Mouse (Mus musculus): ENCODE measurements around the gene Ttll12.

The Ttll12 gene

DNA sequence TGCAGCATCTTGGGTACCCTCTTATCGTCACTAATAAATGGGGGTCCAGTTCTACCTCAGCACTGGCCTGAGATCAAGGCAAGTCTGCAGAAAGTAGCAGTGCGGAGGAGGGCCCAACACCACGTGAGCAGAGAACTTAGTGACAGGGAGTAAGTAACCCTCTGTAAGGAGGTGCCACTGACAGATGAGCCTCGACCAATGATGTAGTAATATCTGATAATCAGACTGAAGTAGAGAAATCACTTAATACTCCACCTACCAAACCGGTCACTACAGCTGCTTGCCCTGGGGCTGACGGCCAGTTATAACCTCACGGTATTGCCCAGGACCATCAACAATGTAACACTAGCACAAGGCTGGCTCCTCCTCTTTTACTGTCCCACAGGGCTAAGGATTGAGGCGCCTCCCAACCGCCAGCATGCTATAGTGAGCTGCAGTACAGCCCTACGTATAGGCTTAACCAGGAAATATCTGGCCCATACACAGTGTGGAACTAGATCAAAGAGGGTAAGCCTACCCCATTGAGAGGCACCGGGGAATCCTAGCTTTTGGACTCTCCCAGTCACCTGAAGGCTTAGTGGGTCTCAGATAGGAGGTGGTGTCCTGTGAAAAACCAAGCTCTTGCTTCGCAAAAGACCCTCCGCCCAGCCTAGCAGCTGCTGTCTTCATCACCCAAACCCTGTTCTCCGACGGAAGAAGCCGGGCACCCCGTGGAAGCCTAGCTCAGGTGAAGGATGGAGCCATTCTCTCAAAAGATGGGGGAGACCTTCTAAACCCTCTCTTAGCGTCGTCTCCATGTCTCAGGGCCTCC lies 1.1 kb downstream of the Ttll12 start:
- DNase-seq (ENCODE audit: low spot score in 2 of 2) = peak; percentile 60 to 72

GRCm38 (mm10) chr15:83593189-83593585 lies 1.8 kb downstream of the Ttll12 start:
- DNase-seq (ENCODE audit: low spot score in 2 of 2) = no peak

GRCm38 (mm10) chr15:83592260-83593188 lies 2.4 kb downstream of the Ttll12 start:
- peak; percentile 65 to 77 for DNase-seq (ENCODE audit: low spot score in 2 of 2)

DNA sequence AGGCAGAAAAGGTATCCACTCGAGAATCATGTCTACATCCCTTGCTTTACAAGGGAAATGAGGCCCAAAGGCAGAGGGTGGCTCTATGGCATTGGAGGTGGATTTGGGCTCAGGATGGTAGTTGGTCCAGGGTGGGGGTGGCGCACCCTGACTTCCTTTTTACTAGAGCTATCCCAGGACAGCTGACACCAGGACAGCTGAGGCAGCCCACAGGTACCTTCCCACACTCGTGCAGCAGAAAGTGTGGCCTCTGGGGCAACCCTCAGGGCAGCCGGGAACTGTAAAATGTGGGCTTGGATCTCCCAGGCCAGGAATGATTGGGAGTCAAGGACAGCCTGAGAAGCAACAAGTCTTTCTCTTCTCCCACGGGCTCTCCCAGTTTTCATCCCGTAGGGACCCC lies 3.2 kb downstream of the Ttll12 start:
- DNase-seq (ENCODE audit: low spot score in 2 of 2) = no peak

GRCm38 (mm10) chr15:83590841-83591240 lies 4.1 kb downstream of the Ttll12 start:
- no peak for DNase-seq (ENCODE audit: low spot score in 2 of 2)

GRCm38 (mm10) chr15:83584741-83585220 lies 10.2 kb downstream of the Ttll12 start:
- DNase-seq (ENCODE audit: low spot score in 2 of 2) = no peak

- DNase-seq (ENCODE audit: low spot score in 2 of 2) = peak; percentile 68 to 82
Observed at GRCm38 (mm10) chr15:83583419-83584156, 11.4 kb downstream of the Ttll12 start.

DNA sequence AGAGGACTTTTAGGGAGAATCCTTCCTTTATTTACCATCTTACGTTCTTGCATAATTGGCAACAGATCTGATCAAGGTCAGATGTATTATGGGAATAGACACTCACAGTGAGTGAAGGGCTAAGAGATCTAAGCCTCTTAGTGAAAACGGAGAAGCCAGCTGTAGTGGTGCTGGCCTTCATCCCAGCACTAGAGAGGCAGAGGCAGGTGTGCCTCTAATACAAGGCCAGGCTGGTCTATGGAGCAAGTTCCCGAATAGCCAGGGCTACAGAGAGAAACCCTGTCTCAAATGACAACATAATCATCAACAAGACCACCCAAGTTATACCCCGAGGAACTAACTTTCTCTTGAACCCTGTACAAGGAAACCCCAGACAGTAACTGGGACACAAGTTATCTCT lies 12.0 kb downstream of the Ttll12 start:
- DNase-seq (ENCODE audit: low spot score in 2 of 2) = no peak

- DNase-seq (ENCODE audit: low spot score in 2 of 2) = no peak
Observed at GRCm38 (mm10) chr15:83576651-83577050, 18.3 kb downstream of the Ttll12 start.

GRCm38 (mm10) chr15:83575543-83575942 lies 19.4 kb downstream of the Ttll12 start:
- DNase-seq (ENCODE audit: low spot score in 2 of 2) = no peak

- no peak for DNase-seq (ENCODE audit: low spot score in 2 of 2)
Observed at GRCm38 (mm10) chr15:83574731-83575351, 20.1 kb downstream of the Ttll12 start.

- DNase-seq (ENCODE audit: low spot score in 2 of 2) = no peak
Observed at GRCm38 (mm10) chr15:83573606-83574005, 21.4 kb downstream of the Ttll12 start.

DNA sequence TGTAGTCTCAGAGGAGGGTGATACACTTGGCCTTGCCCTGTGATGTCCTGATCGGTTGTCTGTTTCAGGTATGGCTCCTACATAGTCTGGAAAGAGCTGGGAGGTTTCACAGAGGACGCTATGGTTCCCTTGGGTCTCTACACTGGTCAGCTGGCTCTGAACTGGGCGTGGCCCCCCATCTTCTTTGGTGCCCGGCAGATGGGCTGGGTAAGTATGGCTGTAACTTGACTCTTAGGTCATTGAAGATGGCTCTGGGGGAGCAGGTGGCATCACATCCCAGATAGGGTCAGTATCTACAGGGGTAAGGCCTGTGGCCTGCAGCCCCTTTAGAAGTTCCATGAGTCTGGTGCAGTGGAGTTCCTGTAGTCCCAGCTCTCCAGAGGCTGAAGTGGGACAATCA lies 22.8 kb downstream of the Ttll12 start:
- no peak for DNase-seq (ENCODE audit: low spot score in 2 of 2)

- no peak for DNase-seq (ENCODE audit: low spot score in 2 of 2)
Observed at GRCm38 (mm10) chr15:83571636-83572035, 23.3 kb downstream of the Ttll12 start.

GRCm38 (mm10) chr15:83570641-83571040 lies 24.3 kb downstream of the Ttll12 start:
- no peak for DNase-seq (ENCODE audit: low spot score in 2 of 2)

GRCm38 (mm10) chr15:83569682-83570081 lies 25.3 kb downstream of the Ttll12 start:
- DNase-seq (ENCODE audit: low spot score in 2 of 2) = no peak

DNA sequence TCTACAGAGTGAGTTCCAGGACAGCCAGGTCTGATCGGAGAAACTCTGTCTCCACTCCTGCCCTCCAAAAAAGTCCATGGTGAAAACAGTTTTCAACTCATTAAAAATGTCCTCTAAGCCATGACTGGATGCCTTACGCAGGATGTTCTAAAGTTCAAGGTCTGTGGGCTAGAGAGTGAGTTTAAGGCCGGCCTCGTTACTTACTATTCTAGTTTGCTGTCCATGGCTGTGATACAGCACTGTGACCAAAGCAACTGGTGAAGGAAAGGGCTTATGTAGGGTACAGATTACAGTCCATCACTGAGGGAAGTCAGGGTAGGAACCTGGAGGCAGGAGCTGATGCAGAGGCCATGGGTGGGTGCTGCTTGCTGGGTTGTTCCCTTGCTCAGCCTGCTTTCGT lies 26.4 kb downstream of the Ttll12 start:
- DNase-seq (ENCODE audit: low spot score in 2 of 2) = no peak

DNA sequence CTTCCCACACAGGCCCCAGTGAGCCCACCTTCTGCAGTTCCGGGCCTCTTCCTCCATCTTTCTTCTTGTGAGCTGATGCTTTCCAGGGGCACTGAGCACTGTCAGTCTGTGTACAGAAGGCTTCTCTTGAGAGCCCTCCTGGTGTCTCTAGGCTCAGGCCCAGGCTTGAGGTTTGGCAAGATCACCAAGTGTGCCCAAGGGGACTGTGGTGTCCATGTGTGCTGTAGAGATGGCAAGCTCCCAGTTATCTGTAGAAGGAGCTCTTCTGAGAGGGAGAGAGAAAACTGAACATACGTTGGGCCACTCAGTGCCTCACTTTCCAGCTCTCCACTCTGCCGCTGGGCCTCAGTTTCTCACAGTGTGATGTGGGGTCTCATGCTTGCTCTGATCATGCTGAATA lies 27.2 kb downstream of the Ttll12 start:
- no peak for DNase-seq (ENCODE audit: low spot score in 2 of 2)

- DNase-seq (ENCODE audit: low spot score in 2 of 2) = no peak
Observed at GRCm38 (mm10) chr15:83566006-83566405, 29.0 kb downstream of the Ttll12 start.

- DNase-seq (ENCODE audit: low spot score in 2 of 2) = peak; percentile 66 to 75
Observed at GRCm38 (mm10) chr15:83565434-83565833, 29.5 kb downstream of the Ttll12 start.
